Mouse (Mus musculus) heart, embryonic 10.5 days (tissue): Measurements from ENCODE around the gene Asgr1. TPM values are rescaled to one million over a fixed set of nuclear protein-coding genes. Genes with fewer than 3 reads are reported as not detected.
"Not testable (repeated sequence)": the region's sequence is repeated elsewhere in the genome, so short reads cannot be mapped to it uniquely, and the experiment has no call there.

Experiments used
- DNase-seq: peaks from one replicate; pipeline ENCODE4 v3.0.0-alpha.2; 2017; ENCODE audit warnings: low spot score
- H3K27ac ChIP-seq: fragments of 300-500 bp; sonication (generic); 2 replicates; pipeline ENCODE4 v1.5.1; 2016; ENCODE audit warnings: mild to moderate bottlenecking
- H3K27me3 ChIP-seq: fragments of 300-500 bp; sonication (generic); 2 replicates; pipeline ENCODE4 v1.6.1; 2016; ENCODE audit warnings: mild to moderate bottlenecking; ENCODE audit not compliant: poor library complexity, insufficient read depth, severe bottlenecking
- H3K36me3 ChIP-seq: fragments of 300-500 bp; sonication (generic); 2 replicates; pipeline ENCODE4 v1.6.1; 2016; ENCODE audit warnings: mild to moderate bottlenecking, moderate library complexity
- H3K4me1 ChIP-seq: fragments of 300-500 bp; sonication (generic); 2 replicates; pipeline ENCODE4 v1.6.1; 2016; ENCODE audit warnings: mild to moderate bottlenecking
- H3K4me3 ChIP-seq: fragments of 300-500 bp; sonication (generic); 2 replicates; pipeline ENCODE4 v1.5.1; 2016; ENCODE audit warnings: mild to moderate bottlenecking, moderate library complexity
- H3K9me3 ChIP-seq: fragments of 300-500 bp; sonication (generic); 2 replicates; pipeline ENCODE4 v1.6.1; 2016; ENCODE audit warnings: mild to moderate bottlenecking, moderate library complexity
- WGBS: fragments of 180-500 bp; shearing (Covaris S2); methylation state at CpG from one replicate; pipeline ENCODE4 v1.1.7; 2016; 5-methylcytosine and 5-hydroxymethylcytosine counted together
- polyA plus RNA-seq: library from polyadenylated mRNA; unstranded; fragments of >200 nt; fragmentation: Nextera tagmentation; extraction: Ambion mirVana; gene quantifications from 2 replicates; pipeline ENCODE4 v1.2.1, GENCODE M21; 2016

The Asgr1 gene
- polyA plus RNA-seq = 0.23 and 0.93 TPM in 2 replicates

- Histone ChIP-seq H3K27ac (no peak within 1 kb of the TSS), H3K4me3 (no peak within 1 kb of the TSS), H3K9me3 (no peaks in the 10 kb centered on the region), H3K36me3 (no peaks in the 10 kb centered on the region), H3K4me1 (peaks cover 16% of the 10 kb centered on the region), H3K27me3 (peaks cover 40% of the 10 kb centered on the region)
- DNase-seq = no peak
- 79% methylated on average over 10 of the region's 10 CpGs for WGBS
Measured at GRCm38 (mm10) chr11:70053898-70054570, at the start of gene Asgr1. Asgr1 (plus strand) TSS chr11:70054085.

GRCm38 (mm10) chr11:70005521-70005920 is 48.4 kb upstream of the Asgr1 start:
- Histone ChIP-seq H3K4me1 (peaks cover 26% of the 10 kb centered on the region), H3K4me3 (no peak overlapping the region), H3K9me3 (no peaks in the 10 kb centered on the region), H3K27me3 (no peaks in the 10 kb centered on the region), H3K36me3 (peaks cover 69% of the 10 kb centered on the region), H3K27ac (no peak overlapping the region)
- WGBS = 55% methylated on average over 5 of the region's 5 CpGs
- no peak for DNase-seq

GRCm38 (mm10) chr11:70010033-70010432 is 43.9 kb upstream of the Asgr1 start:
- Histone ChIP-seq H3K27me3 (no peaks in the 10 kb centered on the region), H3K4me1 (peaks cover 13% of the 10 kb centered on the region), H3K27ac (no peak overlapping the region), H3K36me3 (peaks cover 85% of the 10 kb centered on the region), H3K9me3 (no peaks in the 10 kb centered on the region), H3K4me3 (no peak overlapping the region)
- WGBS = 94% methylated on average over 6 of the region's 6 CpGs
- no peak for DNase-seq

GRCm38 (mm10) chr11:70010548-70010947 is 43.3 kb upstream of the Asgr1 start:
- DNase-seq = no peak

GRCm38 (mm10) chr11:70010961-70011360 is 42.9 kb upstream of the Asgr1 start:
- peaks cover 13% of the 10 kb centered on the region for H3K4me1 ChIP-seq
- H3K36me3 ChIP-seq = peaks cover 76% of the 10 kb centered on the region
- WGBS = 88% methylated on average over 10 of the region's 10 CpGs
- no peak for DNase-seq
- no peaks in the 10 kb centered on the region for H3K9me3 ChIP-seq
- no peak overlapping the region for H3K27ac ChIP-seq
- no peaks in the 10 kb centered on the region for H3K27me3 ChIP-seq
- H3K4me3 ChIP-seq = no peak overlapping the region

More at GRCm38 (mm10) chr11:70010548-70010947, 43.3 kb upstream of the Asgr1 start:
- Histone ChIP-seq H3K9me3 (no peaks in the 10 kb centered on the region), H3K36me3 (peaks cover 80% of the 10 kb centered on the region), H3K4me1 (peaks cover 13% of the 10 kb centered on the region), H3K27me3 (no peaks in the 10 kb centered on the region), H3K4me3 (no peak overlapping the region), H3K27ac (no peak overlapping the region)
- 86% methylated on average over 12 of the region's 12 CpGs for WGBS

- Histone ChIP-seq H3K4me3 (no peak overlapping the region), H3K4me1 (peaks cover 21% of the 10 kb centered on the region), H3K9me3 (no peaks in the 10 kb centered on the region), H3K27me3 (no peaks in the 10 kb centered on the region), H3K36me3 (peaks cover 56% of the 10 kb centered on the region), H3K27ac (no peak overlapping the region)
- no peak for DNase-seq
- WGBS = 90% methylated on average over 9 of the region's 9 CpGs
Measured at GRCm38 (mm10) chr11:70012931-70013330, 41.0 kb upstream of the Asgr1 start.

- no peaks in the 10 kb centered on the region for H3K27me3 ChIP-seq
- H3K4me3 ChIP-seq = no peak overlapping the region
- peaks cover 51% of the 10 kb centered on the region for H3K36me3 ChIP-seq
- WGBS = 85% methylated on average over 3 of the region's 3 CpGs
- H3K9me3 ChIP-seq = no peaks in the 10 kb centered on the region
- DNase-seq = no peak
- H3K4me1 ChIP-seq = peaks cover 26% of the 10 kb centered on the region
- H3K27ac ChIP-seq = no peak overlapping the region
Measured at GRCm38 (mm10) chr11:70013408-70013807, 40.5 kb upstream of the Asgr1 start.

- peaks cover 32% of the 10 kb centered on the region for H3K4me1 ChIP-seq
- H3K27ac ChIP-seq = no peak overlapping the region
- no peak overlapping the region for H3K4me3 ChIP-seq
- DNase-seq = no peak
- H3K36me3 ChIP-seq = peaks cover 45% of the 10 kb centered on the region
- WGBS = 52% methylated on average over 5 of the region's 5 CpGs
- H3K9me3 ChIP-seq = no peaks in the 10 kb centered on the region
- no peaks in the 10 kb centered on the region for H3K27me3 ChIP-seq
Measured at GRCm38 (mm10) chr11:70014051-70014450, 39.8 kb upstream of the Asgr1 start.

GRCm38 (mm10) chr11:70014880-70015558 is 38.9 kb upstream of the Asgr1 start, which contains the start of gene Acadvl:
Acadvl (minus strand) TSS chr11:70015411.
- H3K36me3 ChIP-seq = peaks cover 35% of the 10 kb centered on the region
- H3K27me3 ChIP-seq = no peaks in the 10 kb centered on the region
- peaks cover 42% of the 10 kb centered on the region for H3K4me1 ChIP-seq
- H3K9me3 ChIP-seq = no peaks in the 10 kb centered on the region
- peak; percentile 96 for DNase-seq
- H3K4me3 ChIP-seq = peak within 1 kb of the TSS; percentile 77
- H3K27ac ChIP-seq = peak within 1 kb of the TSS; percentile 90
- WGBS = 1% methylated on average over 35 of the region's 35 CpGs

- Histone ChIP-seq H3K4me1 (peaks cover 49% of the 10 kb centered on the region), H3K4me3 (peak overlapping the region; percentile 77), H3K27ac (no peak overlapping the region)
Measured at GRCm38 (mm10) chr11:70015677-70016076, 38.2 kb upstream of the Asgr1 start.

GRCm38 (mm10) chr11:70016177-70016576 is 37.7 kb upstream of the Asgr1 start:
- H3K4me1 ChIP-seq = peaks cover 51% of the 10 kb centered on the region
- peaks cover 23% of the 10 kb centered on the region for H3K36me3 ChIP-seq
- not testable (repeated sequence) for H3K27ac ChIP-seq, H3K27me3 ChIP-seq, DNase-seq, H3K4me3 ChIP-seq, H3K9me3 ChIP-seq
- WGBS = 84% methylated on average over 2 of the region's 2 CpGs

More at GRCm38 (mm10) chr11:70015677-70016076, 38.2 kb upstream of the Asgr1 start:
- 63% methylated on average over 6 of the region's 6 CpGs for WGBS
- peaks cover 28% of the 10 kb centered on the region for H3K36me3 ChIP-seq
- no peaks in the 10 kb centered on the region for H3K27me3 ChIP-seq
- DNase-seq = no peak
- no peaks in the 10 kb centered on the region for H3K9me3 ChIP-seq

GRCm38 (mm10) chr11:70016669-70017068 is 37.2 kb upstream of the Asgr1 start, which contains the start of gene Dlg4:
Dlg4 (plus strand) TSS chr11:70016942.
- peaks cover 18% of the 10 kb centered on the region for H3K36me3 ChIP-seq
- DNase-seq = no peak
- H3K4me1 ChIP-seq = peaks cover 56% of the 10 kb centered on the region
- peak within 1 kb of the TSS; percentile 93 for H3K27ac ChIP-seq
- peak within 1 kb of the TSS; percentile 77 for H3K4me3 ChIP-seq
- H3K9me3 ChIP-seq = no peaks in the 10 kb centered on the region
- H3K27me3 ChIP-seq = no peaks in the 10 kb centered on the region
- 76% methylated on average over 3 of the region's 3 CpGs for WGBS

GRCm38 (mm10) chr11:70017199-70017767 is 36.6 kb upstream of the Asgr1 start:
- H3K4me3 ChIP-seq = peak overlapping the region; percentile 72
- peak overlapping the region; percentile 93 for H3K27ac ChIP-seq
- H3K27me3 ChIP-seq = no peaks in the 10 kb centered on the region
- 41% methylated on average over 7 of the region's 7 CpGs for WGBS
- no peaks in the 10 kb centered on the region for H3K9me3 ChIP-seq
- H3K36me3 ChIP-seq = peaks cover 12% of the 10 kb centered on the region
- H3K4me1 ChIP-seq = peaks cover 59% of the 10 kb centered on the region
- DNase-seq = no peak
